Mouse (Mus musculus) limb, embryonic 12.5 days (tissue): ENCODE measurements around the gene Eml1. TPM values are rescaled to one million over a fixed set of nuclear protein-coding genes. Genes with fewer than 3 reads are reported as not detected.

ENCODE experiments used
- ATAC-seq: fragments of 200-750 bp; cut with Nextera tagmentation; 2 replicates; pipeline ENCODE4 v1.8.0; 2017; ENCODE audit warnings: low read depth, moderate TSS enrichment; ENCODE audit not compliant: insufficient number of reproducible peaks, insufficient read depth, low FRiP score, low TSS enrichment
- H3K27ac ChIP-seq: fragments of 300-500 bp; sonication (generic); 2 replicates; pipeline ENCODE4 v1.5.1; 2016; ENCODE audit warnings: mild to moderate bottlenecking, moderate library complexity
- H3K27me3 ChIP-seq: fragments of 300-500 bp; sonication (generic); 2 replicates; pipeline ENCODE4 v1.6.1; 2016; ENCODE audit warnings: mild to moderate bottlenecking, moderate library complexity
- H3K36me3 ChIP-seq: fragments of 300-500 bp; sonication (generic); 2 replicates; pipeline ENCODE4 v1.6.1; 2016; ENCODE audit warnings: mild to moderate bottlenecking, moderate library complexity
- H3K4me1 ChIP-seq: fragments of 300-500 bp; sonication (generic); replicated peaks from 2 replicates; pipeline ENCODE4 v1.6.1; 2016
- H3K4me2 ChIP-seq: fragments of 300-500 bp; sonication (generic); 2 replicates; pipeline ENCODE4 v1.6.1; 2016; ENCODE audit warnings: mild to moderate bottlenecking, moderate library complexity
- H3K4me3 ChIP-seq: fragments of 300-500 bp; sonication (generic); replicated peaks from 2 replicates; pipeline ENCODE4 v1.5.1; 2016; ENCODE audit warnings: mild to moderate bottlenecking
- H3K9ac ChIP-seq: fragments of 300-500 bp; sonication (generic); replicated peaks from 2 replicates; pipeline ENCODE4 v1.6.1; 2016; ENCODE audit warnings: mild to moderate bottlenecking, moderate library complexity
- H3K9me3 ChIP-seq: fragments of 300-500 bp; sonication (generic); 2 replicates; pipeline ENCODE4 v1.6.1; 2016; ENCODE audit warnings: mild to moderate bottlenecking, moderate library complexity
- WGBS: fragments of 180-500 bp; shearing (Covaris S2); methylation state at CpG from one replicate; pipeline ENCODE4 v1.1.7; 2016; 5-methylcytosine and 5-hydroxymethylcytosine counted together
- polyA plus RNA-seq: library from polyadenylated mRNA; unstranded; fragments of >200 nt; fragmentation: Nextera tagmentation; extraction: Ambion mirVana; gene quantifications from 2 replicates; pipeline ENCODE4 v1.2.1, GENCODE M21; 2016

Gene Eml1
- polyA plus RNA-seq, 1 experiment from 2014 or later = 41.4 TPM

DNA sequence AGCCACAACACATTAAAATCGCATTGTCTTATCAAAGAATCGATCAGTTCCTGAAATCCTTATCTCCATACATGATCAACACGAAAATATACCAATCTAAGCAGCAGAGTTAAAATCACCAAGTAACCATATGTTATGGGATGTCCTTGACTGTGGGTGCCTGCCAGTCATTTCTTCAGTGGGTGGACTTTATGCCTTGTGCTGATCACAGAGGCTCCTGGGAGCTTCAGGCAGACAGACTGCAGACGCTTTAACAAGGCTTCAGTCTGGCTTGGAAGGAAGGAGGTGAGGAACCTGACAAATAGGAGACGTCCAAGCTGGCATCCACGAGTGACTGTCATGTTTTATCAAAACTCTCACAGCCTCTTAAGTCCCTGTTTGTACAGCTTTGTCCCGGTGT lies 139.8 kb downstream of the Eml1 start:
- WGBS = 72% methylated on average over 7 of the region's 7 CpGs
- H3K36me3 ChIP-seq = peaks cover 13% of the 10 kb centered on the region; the same call in 1 of the 2 replicates
- H3K9ac ChIP-seq = no peak overlapping the region
- no peak overlapping the region for H3K27ac ChIP-seq
- no peak overlapping the region for H3K4me3 ChIP-seq
- no peaks in the 10 kb centered on the region for H3K27me3 ChIP-seq
- ATAC-seq = no peak
- H3K4me1 ChIP-seq = no peaks in the 10 kb centered on the region
- H3K4me2 ChIP-seq = no peak overlapping the region
- no peaks in the 10 kb centered on the region for H3K9me3 ChIP-seq

DNA sequence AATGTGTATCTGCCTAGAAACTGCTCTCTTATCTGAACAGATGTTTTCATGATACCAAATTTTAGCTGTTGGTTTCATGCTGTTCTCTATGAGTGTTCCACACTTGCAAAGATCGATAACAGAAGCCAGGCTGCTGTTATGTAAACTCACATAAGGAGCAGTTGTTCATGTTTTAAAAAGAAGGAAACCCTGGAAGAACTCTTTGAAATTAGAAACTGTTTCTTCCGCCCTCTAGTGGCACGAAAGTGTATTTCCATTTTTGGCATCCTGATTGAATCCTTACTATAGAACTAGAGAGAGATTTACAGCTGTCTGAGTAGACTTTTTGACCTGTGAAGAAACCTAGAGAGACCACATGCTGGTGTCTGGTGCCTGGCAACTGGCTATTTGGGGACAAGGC lies 140.3 kb downstream of the Eml1 start:
- H3K9ac ChIP-seq = no peak overlapping the region
- H3K9me3 ChIP-seq = no peaks in the 10 kb centered on the region
- H3K4me1 ChIP-seq = no peaks in the 10 kb centered on the region
- no peak overlapping the region for H3K4me2 ChIP-seq
- H3K36me3 ChIP-seq = peaks cover 13% of the 10 kb centered on the region; the same call in 1 of the 2 replicates
- no peak for ATAC-seq
- H3K4me3 ChIP-seq = no peak overlapping the region
- WGBS = 11% methylated on average over 3 of the region's 3 CpGs
- H3K27ac ChIP-seq = no peak overlapping the region
- no peaks in the 10 kb centered on the region for H3K27me3 ChIP-seq

DNA sequence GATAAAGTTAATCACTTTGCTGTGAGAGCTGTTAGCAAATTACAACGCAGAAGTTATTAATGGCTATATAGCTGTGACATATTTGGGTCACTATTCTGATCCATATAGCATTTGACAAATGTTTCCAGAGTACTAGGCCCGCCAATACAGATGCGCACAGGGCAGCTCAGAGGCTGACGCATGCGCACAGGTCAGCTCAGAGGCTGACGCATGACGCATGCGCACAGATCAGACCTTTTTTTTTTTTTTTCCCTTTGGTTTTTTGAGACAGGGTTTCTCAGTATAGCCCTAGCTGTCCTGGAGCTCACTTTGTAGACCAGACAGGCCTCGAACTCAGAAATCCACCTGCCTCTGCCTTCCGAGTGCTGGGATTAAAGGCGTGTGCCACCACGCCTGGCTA lies 144.7 kb downstream of the Eml1 start:
- Histone ChIP-seq H3K4me2 (no peak overlapping the region), H3K27ac (no peak overlapping the region), H3K9me3 (no peaks in the 10 kb centered on the region), H3K4me1 (no peaks in the 10 kb centered on the region), H3K36me3 (peaks cover 29% of the 10 kb centered on the region), H3K9ac (no peak overlapping the region), H3K27me3 (no peaks in the 10 kb centered on the region), H3K4me3 (no peak overlapping the region)
- WGBS = 93% methylated on average over 12 of the region's 12 CpGs
- ATAC-seq = no peak

DNA sequence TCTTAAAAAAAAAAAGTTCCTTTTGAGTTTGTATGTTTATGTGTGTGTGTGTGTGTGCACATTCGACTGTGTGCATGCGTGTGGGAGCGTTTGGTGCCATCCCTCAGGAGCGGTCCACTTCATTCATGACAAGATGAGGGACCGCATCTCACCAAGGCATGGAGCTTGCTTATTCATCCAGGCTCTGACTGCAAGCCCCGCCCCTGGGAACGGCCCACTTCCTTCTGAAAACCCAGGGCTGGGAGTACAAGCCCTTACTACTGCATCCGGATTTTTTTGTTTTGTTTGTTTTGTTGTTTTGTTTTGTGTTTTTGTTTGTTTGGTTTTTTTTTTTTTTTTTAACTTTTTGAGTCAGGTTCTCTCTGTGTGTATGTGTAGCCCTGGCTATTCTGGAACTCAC lies 148.6 kb downstream of the Eml1 start:
- H3K4me3 ChIP-seq = no peak overlapping the region
- no peaks in the 10 kb centered on the region for H3K27me3 ChIP-seq
- H3K27ac ChIP-seq = no peak overlapping the region
- no peaks in the 10 kb centered on the region for H3K9me3 ChIP-seq
- no peak for ATAC-seq
- 66% methylated on average over 8 of the region's 8 CpGs for WGBS
- no peak overlapping the region for H3K4me2 ChIP-seq
- peaks cover 52% of the 10 kb centered on the region for H3K36me3 ChIP-seq
- H3K9ac ChIP-seq = no peak overlapping the region
- H3K4me1 ChIP-seq = no peaks in the 10 kb centered on the region

DNA sequence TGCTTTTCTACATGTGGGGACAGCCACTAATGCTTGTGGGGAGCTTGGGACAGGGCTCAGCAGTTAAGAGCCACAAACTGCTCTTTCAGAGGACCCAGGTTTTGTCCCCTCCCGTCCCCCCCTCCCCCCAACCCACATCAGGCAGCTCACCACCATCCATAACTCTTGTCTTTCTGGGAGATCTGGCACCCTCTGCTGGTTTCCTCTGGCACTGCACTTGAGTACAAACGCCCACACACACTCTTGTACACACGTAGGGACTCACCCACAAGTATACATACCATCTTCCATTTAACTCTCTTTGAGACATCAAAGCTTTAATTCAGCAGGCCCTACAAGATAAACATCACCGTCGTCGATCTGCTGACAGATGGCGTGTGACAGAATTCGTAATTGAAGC lies 158.5 kb downstream of the Eml1 start:
- H3K4me3 ChIP-seq = no peak overlapping the region
- no peak overlapping the region for H3K4me2 ChIP-seq
- H3K27ac ChIP-seq = no peak overlapping the region
- no peak overlapping the region for H3K9ac ChIP-seq
- H3K36me3 ChIP-seq = peaks cover 28% of the 10 kb centered on the region
- WGBS = 45% methylated on average over 8 of the region's 8 CpGs
- H3K27me3 ChIP-seq = no peaks in the 10 kb centered on the region
- ATAC-seq = no peak
- no peaks in the 10 kb centered on the region for H3K4me1 ChIP-seq
- no peaks in the 10 kb centered on the region for H3K9me3 ChIP-seq

DNA sequence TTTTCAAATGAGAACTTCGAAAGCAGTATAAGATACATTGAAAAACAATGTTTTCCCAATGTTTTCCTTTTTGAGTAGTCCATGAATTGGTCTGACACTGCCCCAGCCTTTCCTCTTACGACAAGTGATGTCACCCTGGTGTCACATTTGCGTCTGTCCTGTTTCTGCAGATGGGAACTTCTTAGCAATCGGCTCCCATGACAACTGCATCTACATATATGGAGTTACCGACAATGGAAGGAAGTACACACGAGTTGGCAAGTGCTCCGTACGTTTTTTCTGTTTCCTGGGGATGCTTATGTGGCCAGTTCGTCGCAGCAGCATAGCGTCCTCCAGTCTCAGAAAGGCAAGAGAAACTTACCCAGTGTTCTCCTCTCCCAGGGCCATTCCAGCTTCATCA lies 163.7 kb downstream of the Eml1 start:
- H3K9ac ChIP-seq = no peak overlapping the region
- no peaks in the 10 kb centered on the region for H3K4me1 ChIP-seq
- no peak overlapping the region for H3K27ac ChIP-seq
- no peak overlapping the region for H3K4me3 ChIP-seq
- H3K27me3 ChIP-seq = no peaks in the 10 kb centered on the region
- peaks cover 55% of the 10 kb centered on the region for H3K36me3 ChIP-seq
- H3K9me3 ChIP-seq = no peaks in the 10 kb centered on the region
- no peak overlapping the region for H3K4me2 ChIP-seq
- WGBS = 90% methylated on average over 11 of the region's 11 CpGs
- no peak for ATAC-seq

DNA sequence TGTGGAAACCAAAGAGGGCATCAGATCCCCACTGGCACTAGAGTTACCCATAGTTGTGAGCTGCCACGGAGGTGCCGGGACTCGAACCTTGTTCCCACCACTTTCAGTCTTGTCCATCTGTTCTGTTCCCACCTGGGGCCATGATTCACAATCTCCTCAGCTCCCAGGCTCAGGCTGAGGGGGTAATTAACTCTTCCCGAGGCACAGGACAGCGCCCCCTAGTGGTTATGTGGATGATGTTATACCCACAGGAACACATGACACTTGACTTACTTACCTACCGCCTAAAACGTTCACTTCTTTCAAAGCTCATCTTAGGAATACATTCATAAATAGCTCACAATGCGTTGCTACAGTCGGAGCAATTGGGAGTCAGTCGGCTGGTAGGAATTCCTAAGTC lies 165.7 kb downstream of the Eml1 start:
- no peak for ATAC-seq
- no peak overlapping the region for H3K4me2 ChIP-seq
- WGBS = 66% methylated on average over 10 of the region's 10 CpGs
- no peak overlapping the region for H3K9ac ChIP-seq
- no peaks in the 10 kb centered on the region for H3K4me1 ChIP-seq
- H3K27me3 ChIP-seq = no peaks in the 10 kb centered on the region
- peaks cover 40% of the 10 kb centered on the region for H3K36me3 ChIP-seq
- H3K4me3 ChIP-seq = no peak overlapping the region
- H3K27ac ChIP-seq = no peak overlapping the region
- H3K9me3 ChIP-seq = no peaks in the 10 kb centered on the region

DNA sequence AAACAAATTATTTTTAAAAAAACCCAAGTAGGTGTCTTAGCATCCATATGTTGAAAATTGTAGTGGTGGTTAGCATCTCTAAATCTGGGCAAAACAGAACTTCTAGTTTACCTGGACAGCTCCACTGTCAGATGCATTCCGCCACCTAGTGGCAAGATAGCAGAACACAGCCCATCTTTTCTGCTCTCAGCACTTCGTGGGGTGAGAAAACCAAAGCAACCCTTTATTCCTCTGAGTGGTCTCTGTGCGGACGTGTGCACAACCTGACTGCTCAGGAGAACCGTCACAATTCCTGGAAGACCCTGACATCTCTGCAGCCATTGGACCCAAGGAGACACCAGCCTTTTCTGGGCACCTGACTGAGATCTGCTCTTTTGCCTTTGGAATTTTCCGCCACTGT lies 170.3 kb downstream of the Eml1 start:
- no peak for ATAC-seq
- WGBS = 26% methylated on average over 6 of the region's 6 CpGs

DNA sequence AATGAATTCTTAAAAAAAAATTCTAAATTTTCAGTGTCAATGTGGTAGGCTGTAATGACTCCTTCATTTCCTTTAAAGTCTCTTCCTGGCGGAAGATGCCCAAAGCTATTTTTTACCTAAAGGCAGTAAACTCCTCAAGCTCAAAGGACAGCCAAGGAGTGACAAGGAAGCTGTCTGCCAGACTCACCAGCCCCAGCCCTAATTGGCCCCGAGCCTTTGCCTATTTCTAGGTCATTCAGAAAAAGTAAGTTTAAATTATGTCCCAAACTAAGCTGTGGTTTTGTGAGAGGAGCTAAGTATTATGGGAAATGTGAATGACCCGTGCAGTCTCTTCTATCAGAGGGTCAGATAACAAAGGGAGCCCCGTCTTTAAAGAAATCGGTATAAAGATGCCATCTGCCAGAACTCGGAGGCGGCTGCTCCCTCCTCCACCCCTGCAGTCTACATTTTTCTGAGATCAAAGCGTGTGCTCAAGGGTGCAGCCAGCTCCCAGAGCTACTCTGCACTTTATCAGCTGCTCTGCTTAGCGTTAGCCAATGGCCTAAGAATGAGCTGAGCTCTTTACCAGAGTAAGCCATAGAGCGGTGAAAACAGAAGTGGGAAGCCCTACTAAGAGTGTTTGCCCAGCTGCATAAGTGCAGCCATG lies 175.9 kb downstream of the Eml1 start:
- Histone ChIP-seq H3K4me3 (no peak overlapping the region), H3K9ac (no peak overlapping the region), H3K4me1 (peaks cover 15% of the 10 kb centered on the region), H3K36me3 (no peaks in the 10 kb centered on the region), H3K27ac (peak overlapping the region; percentile 66), H3K9me3 (no peaks in the 10 kb centered on the region), H3K27me3 (no peaks in the 10 kb centered on the region), H3K4me2 (peak overlapping the region; percentile 19; the same call in 1 of the 2 replicates)
- ATAC-seq = no peak
- 9% methylated on average over 10 of the region's 10 CpGs for WGBS

More for the DNA sequence above, 170.3 kb downstream of the Eml1 start:
- no peaks in the 10 kb centered on the region for H3K27me3 ChIP-seq
- H3K9ac ChIP-seq = no peak overlapping the region
- no peak overlapping the region for H3K4me3 ChIP-seq
- H3K4me2 ChIP-seq = no peak overlapping the region
- peaks cover 28% of the 10 kb centered on the region for H3K36me3 ChIP-seq
- no peaks in the 10 kb centered on the region; the same call in 1 of the 2 replicates for H3K4me1 ChIP-seq
- H3K27ac ChIP-seq = no peak overlapping the region
- no peaks in the 10 kb centered on the region for H3K9me3 ChIP-seq

DNA sequence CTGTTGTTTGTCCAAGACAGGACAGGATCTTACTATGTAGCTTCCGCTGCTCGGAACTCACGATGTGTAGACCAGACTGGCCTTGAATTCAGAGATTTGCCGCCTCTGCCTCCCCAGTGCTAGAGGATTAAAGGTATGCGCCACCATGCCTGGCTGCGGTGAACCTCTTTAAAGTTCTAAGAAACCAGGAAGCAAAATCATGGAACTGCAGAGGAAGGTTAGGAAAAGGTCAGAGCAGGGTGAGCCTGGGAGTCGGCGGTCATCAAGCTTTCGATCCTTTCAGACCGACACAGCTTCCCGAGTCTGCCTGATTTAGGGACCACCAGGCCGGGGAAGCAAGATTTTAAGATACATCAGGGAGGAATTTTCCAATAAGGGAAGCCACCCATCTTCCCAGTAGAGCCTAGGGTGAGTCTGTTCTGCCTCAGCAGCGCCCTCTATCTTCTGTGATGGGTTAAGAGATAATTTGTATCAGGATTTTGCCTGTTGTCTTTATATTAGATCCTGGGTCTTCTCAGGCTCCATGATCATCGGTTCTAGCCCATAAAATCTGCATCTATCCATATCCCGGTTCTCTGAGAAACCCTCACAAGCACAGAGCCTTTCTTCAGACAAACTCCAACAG lies 176.6 kb downstream of the Eml1 start:
- Histone ChIP-seq H3K27ac (peak overlapping the region; percentile 66), H3K36me3 (no peaks in the 10 kb centered on the region), H3K9me3 (no peaks in the 10 kb centered on the region), H3K9ac (no peak overlapping the region), H3K4me3 (no peak overlapping the region), H3K27me3 (no peaks in the 10 kb centered on the region), H3K4me2 (no peak overlapping the region), H3K4me1 (peaks cover 15% of the 10 kb centered on the region)
- WGBS = 49% methylated on average over 15 of the region's 15 CpGs
- ATAC-seq = no peak

DNA sequence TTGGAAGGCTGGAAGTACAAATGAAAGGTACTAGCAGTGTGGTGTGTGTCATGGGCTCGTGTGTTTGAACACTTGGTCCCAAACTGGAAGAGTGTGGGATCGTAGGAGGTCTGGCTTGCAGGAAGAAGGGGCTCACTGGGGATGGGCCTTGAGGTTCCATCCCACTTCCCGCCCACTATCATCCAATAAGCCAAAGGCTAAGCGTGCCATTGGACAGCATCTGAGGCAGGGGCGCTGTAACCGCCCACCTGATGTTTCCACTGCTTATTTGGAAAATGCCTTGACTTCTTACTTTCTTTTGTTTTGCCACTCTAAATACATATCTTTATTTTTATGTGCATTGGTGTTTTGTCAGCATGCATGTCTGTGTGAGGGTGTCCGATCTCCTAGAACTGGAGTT lies 181.0 kb downstream of the Eml1 start:
- H3K4me3 ChIP-seq = no peak overlapping the region
- H3K4me1 ChIP-seq = peaks cover 32% of the 10 kb centered on the region
- no peaks in the 10 kb centered on the region for H3K9me3 ChIP-seq
- no peak overlapping the region for H3K9ac ChIP-seq
- no peak for ATAC-seq
- no peak overlapping the region for H3K27ac ChIP-seq
- H3K36me3 ChIP-seq = no peaks in the 10 kb centered on the region
- WGBS = 80% methylated on average over 7 of the region's 7 CpGs
- no peak overlapping the region for H3K4me2 ChIP-seq
- peaks cover 3% of the 10 kb centered on the region; the same call in 1 of the 2 replicates for H3K27me3 ChIP-seq

DNA sequence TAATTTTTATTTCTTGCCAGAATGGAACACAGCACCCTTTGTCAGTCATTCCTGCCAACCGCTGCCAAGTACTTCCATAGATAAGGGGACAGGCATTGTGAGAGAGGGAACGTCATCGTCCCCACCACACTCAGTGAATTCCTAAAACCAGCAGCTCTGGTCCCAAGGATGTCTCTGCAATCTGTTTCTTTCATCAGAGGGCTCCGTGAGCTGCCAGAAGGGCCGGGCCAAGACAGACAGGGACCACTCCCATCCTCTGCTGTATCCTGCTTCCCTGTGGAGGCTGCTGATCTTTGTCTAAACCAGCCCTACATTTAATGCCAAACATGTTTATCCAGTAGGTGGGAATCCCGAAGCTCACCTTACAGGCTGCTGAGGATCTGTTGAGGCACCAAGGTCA lies 182.3 kb downstream of the Eml1 start:
- H3K4me2 ChIP-seq = no peak overlapping the region
- H3K4me3 ChIP-seq = no peak overlapping the region
- WGBS = 47% methylated on average over 6 of the region's 6 CpGs
- H3K36me3 ChIP-seq = no peaks in the 10 kb centered on the region
- H3K27me3 ChIP-seq = peaks cover 3% of the 10 kb centered on the region; the same call in 1 of the 2 replicates
- no peak for ATAC-seq
- H3K9ac ChIP-seq = no peak overlapping the region
- H3K4me1 ChIP-seq = peaks cover 38% of the 10 kb centered on the region
- no peak overlapping the region for H3K27ac ChIP-seq
- H3K9me3 ChIP-seq = no peaks in the 10 kb centered on the region
